Comparison of ENCODE assay signal across 23 mouse cellular contexts in genomic region chr14:21587931-21588330, GRCm38 (mm10).
"Had no signal": no experiment of that assay in that cellular context is flagged by ENCODE, and none has a peak within 500 bp of the region (broad histone marks: within the 10 kb centered on the region; RNA-seq: fewer than 3 reads in every experiment).

No protein-coding gene starts in this region.

- H3K36me3 ChIP-seq: liver, embryonic 15.5 days; midbrain, embryonic 12.5 days; midbrain, embryonic 15.5 days; neural tube, embryonic 15.5 days; stomach, embryonic 15.5 days had no signal

- H3K27me3 ChIP-seq: kidney, embryonic 15.5 days; limb, embryonic 12.5 days; liver, embryonic 12.5 days; liver, embryonic 15.5 days; lung, embryonic 15.5 days; midbrain, embryonic 12.5 days; midbrain, embryonic 15.5 days; neural tube, embryonic 12.5 days; neural tube, embryonic 15.5 days; stomach, embryonic 15.5 days had no signal

- H3K9me3 ChIP-seq: kidney, embryonic 15.5 days; liver, embryonic 12.5 days; liver, embryonic 15.5 days; midbrain, embryonic 15.5 days; neural tube, embryonic 12.5 days; neural tube, embryonic 15.5 days; stomach, embryonic 15.5 days had no signal

- ATAC-seq: liver, embryonic 12.5 days; midbrain, embryonic 15.5 days had no signal

- H3K9ac ChIP-seq: kidney, embryonic 15.5 days; limb, embryonic 12.5 days; liver, embryonic 12.5 days; liver, embryonic 15.5 days; lung, embryonic 15.5 days; midbrain, embryonic 12.5 days; midbrain, embryonic 15.5 days; neural tube, embryonic 12.5 days; neural tube, embryonic 15.5 days; stomach, embryonic 15.5 days had no signal

- H3K4me3 ChIP-seq: kidney, embryonic 15.5 days; left cerebral cortex, adult 2 months; limb, embryonic 12.5 days; liver, embryonic 12.5 days; liver, embryonic 15.5 days; lung, embryonic 15.5 days; midbrain, embryonic 12.5 days; midbrain, embryonic 15.5 days; neural tube, embryonic 12.5 days; neural tube, embryonic 15.5 days; stomach, embryonic 15.5 days had no signal

- DNase-seq: kidney, adult 2 months; kidney, postnatal 25 days; layer of hippocampus, postnatal 36 days; liver; lung, adult 18-20 months; lung, postnatal 10 days; lung, postnatal 36 days; right cerebral cortex, adult 18-20 months; right cerebral cortex, postnatal 14 days; right cerebral cortex, postnatal 4 days; thymus, adult 2 months; thymus, postnatal 25 days had no signal

- H3K4me2 ChIP-seq: kidney, embryonic 15.5 days; limb, embryonic 12.5 days; liver, embryonic 12.5 days; liver, embryonic 15.5 days; lung, embryonic 15.5 days; midbrain, embryonic 12.5 days; midbrain, embryonic 15.5 days; neural tube, embryonic 12.5 days; neural tube, embryonic 15.5 days; stomach, embryonic 15.5 days had no signal

- H3K27ac ChIP-seq: kidney, embryonic 15.5 days; left cerebral cortex, adult 2 months; limb, embryonic 12.5 days; liver, embryonic 12.5 days; liver, embryonic 15.5 days; lung, embryonic 15.5 days; midbrain, embryonic 12.5 days; midbrain, embryonic 15.5 days; neural tube, embryonic 12.5 days; neural tube, embryonic 15.5 days had no signal
